Mouse (Mus musculus) midbrain, postnatal 0 days (tissue): ENCODE results near the gene Ncbp3. TPM values are rescaled to one million over a fixed set of nuclear protein-coding genes. Genes with fewer than 3 reads are reported as not detected.

Source experiments
- ATAC-seq: fragments of 200-750 bp; cut with Nextera tagmentation; 2 replicates; pipeline ENCODE4 v1.8.0; 2017; ENCODE audit warnings: moderate number of reproducible peaks, mild to moderate bottlenecking, moderate TSS enrichment, moderate library complexity; ENCODE audit not compliant: low FRiP score
- DNase-seq: peaks from one replicate; pipeline ENCODE4 v3.0.0-alpha.2; 2015; ENCODE audit warnings: low spot score
- H3K27ac ChIP-seq: fragments of 300-500 bp; sonication (generic); 2 replicates; pipeline ENCODE4 v1.5.1; 2014; ENCODE audit warnings: low read depth, mild to moderate bottlenecking, low read length, mixed read lengths
- H3K27me3 ChIP-seq: fragments of 300-500 bp; sonication (generic); 2 replicates; pipeline ENCODE4 v1.6.1; 2014; ENCODE audit warnings: low read length, control low read depth, mixed read lengths; ENCODE audit not compliant: insufficient read depth
- H3K36me3 ChIP-seq: fragments of 300-500 bp; sonication (generic); 2 replicates; pipeline ENCODE4 v1.6.1; 2014; ENCODE audit warnings: low read length, control low read depth, mixed read lengths; ENCODE audit not compliant: insufficient read depth
- H3K4me1 ChIP-seq: fragments of 300-500 bp; sonication (generic); 2 replicates; pipeline ENCODE4 v1.6.1; 2014; ENCODE audit warnings: mild to moderate bottlenecking, control low read depth, antibody characterized with exemption, low read length, mixed read lengths; ENCODE audit not compliant: insufficient read depth
- H3K4me2 ChIP-seq: fragments of 300-500 bp; sonication (generic); 2 replicates; pipeline ENCODE4 v1.6.1; 2014; ENCODE audit warnings: low read depth, mild to moderate bottlenecking, low read length, mixed read lengths; ENCODE audit not compliant: poor library complexity, severe bottlenecking
- H3K4me3 ChIP-seq: fragments of 300-500 bp; sonication (generic); 2 replicates; pipeline ENCODE4 v1.5.1; 2014; ENCODE audit warnings: low read depth, mild to moderate bottlenecking, low read length, moderate library complexity
- H3K9ac ChIP-seq: fragments of 300-500 bp; sonication (generic); replicated peaks from 2 replicates; pipeline ENCODE4 v1.6.1; 2014; ENCODE audit warnings: mild to moderate bottlenecking, low read length, moderate library complexity, mixed read lengths; ENCODE audit not compliant: poor library complexity, severe bottlenecking
- H3K9me3 ChIP-seq: fragments of 300-500 bp; sonication (generic); 2 replicates; pipeline ENCODE4 v1.6.1; 2016; ENCODE audit warnings: low read length, control low read depth
- CTCF ChIP-seq: IDR thresholded peaks from 2 replicates; pipeline ENCODE4 v1.5.1; 2016; ENCODE audit warnings: antibody characterized with exemption, mild to moderate bottlenecking
- WGBS: fragments of 180-500 bp; shearing (Covaris S2); extraction: QIAGEN DNeasy Blood & Tissue Kit; methylation state at CpG from one replicate; pipeline ENCODE4 v1.1.7; 2014; 5-methylcytosine and 5-hydroxymethylcytosine counted together
- polyA plus RNA-seq: library from polyadenylated mRNA; unstranded; fragments of >200 nt; fragmentation: Nextera tagmentation; extraction: Ambion mirVana; gene quantifications from 2 replicates; pipeline ENCODE4 v1.2.1, GENCODE M21; 2015
- total RNA-seq: library from RNA; depleted of rRNA; stranded (reverse); fragments of >200 nt; gene quantifications from 2 replicates; pipeline ENCODE4 v1.2.3, GENCODE M21; 2014

Gene Ncbp3
- total and polyA plus RNA-seq, 2 experiments from 2014 or later: 7.2 to 7.9 TPM

GRCm38 (mm10) chr11:73008826-73009225 is 38.8 kb upstream of the Ncbp3 start:
- no peak overlapping the region for H3K4me2 ChIP-seq
- WGBS: 78% methylated on average over 2 of the region's 2 CpGs
- ATAC-seq: no peak
- H3K27ac ChIP-seq: no peak overlapping the region
- H3K9ac ChIP-seq: no peak overlapping the region
- no peaks in the 10 kb centered on the region; the same call in 1 of the 2 replicates for H3K27me3 ChIP-seq
- H3K36me3 ChIP-seq: no peaks in the 10 kb centered on the region
- no peak for TF ChIP-seq CTCF
- no peak for DNase-seq
- H3K4me3 ChIP-seq: no peak overlapping the region
- no peaks in the 10 kb centered on the region for H3K9me3 ChIP-seq
- H3K4me1 ChIP-seq: no peaks in the 10 kb centered on the region

- H3K4me3 ChIP-seq: no peak overlapping the region
- no peaks in the 10 kb centered on the region for H3K36me3 ChIP-seq
- H3K27me3 ChIP-seq: no peaks in the 10 kb centered on the region; the same call in 1 of the 2 replicates
- DNase-seq (no peak), ATAC-seq (no peak)
- no peak overlapping the region for H3K27ac ChIP-seq
- no peaks in the 10 kb centered on the region for H3K4me1 ChIP-seq
- 54% methylated on average over 13 of the region's 13 CpGs for WGBS
- H3K9me3 ChIP-seq: no peaks in the 10 kb centered on the region
- H3K9ac ChIP-seq: 0 out of 2 replicates have a peak overlapping the region, but pooled peaks have one; percentile 13
- H3K4me2 ChIP-seq: no peak overlapping the region
- no peak for TF ChIP-seq CTCF
Measured at GRCm38 (mm10) chr11:73009531-73010274, 37.9 kb upstream of the Ncbp3 start.

- TF ChIP-seq CTCF: no peak
- Histone ChIP-seq H3K36me3 (no peaks in the 10 kb centered on the region), H3K27me3 (no peaks in the 10 kb centered on the region; the same call in 1 of the 2 replicates), H3K4me3 (no peak overlapping the region), H3K27ac (no peak overlapping the region), H3K9ac (no peak overlapping the region), H3K9me3 (no peaks in the 10 kb centered on the region), H3K4me1 (no peaks in the 10 kb centered on the region), H3K4me2 (no peak overlapping the region)
- WGBS: 80% methylated on average over 5 of the region's 5 CpGs
- ATAC-seq (no peak), DNase-seq (no peak)
Measured at GRCm38 (mm10) chr11:73013981-73014380, 33.6 kb upstream of the Ncbp3 start.

GRCm38 (mm10) chr11:73014831-73015344 is 32.7 kb upstream of the Ncbp3 start:
- DNase-seq: no peak
- no peak overlapping the region for H3K4me3 ChIP-seq
- TF ChIP-seq CTCF: no peak
- H3K27me3 ChIP-seq: no peaks in the 10 kb centered on the region
- no peak overlapping the region for H3K27ac ChIP-seq
- H3K4me1 ChIP-seq: peaks cover 4% of the 10 kb centered on the region; the same call in 1 of the 2 replicates
- 69% methylated on average over 4 of the region's 4 CpGs for WGBS
- ATAC-seq: no peak
- no peaks in the 10 kb centered on the region for H3K9me3 ChIP-seq
- no peaks in the 10 kb centered on the region for H3K36me3 ChIP-seq
- no peak overlapping the region for H3K9ac ChIP-seq
- H3K4me2 ChIP-seq: no peak overlapping the region

GRCm38 (mm10) chr11:73015391-73016102 is 32.0 kb upstream of the Ncbp3 start:
- Histone ChIP-seq H3K27me3 (no peaks in the 10 kb centered on the region), H3K27ac (no peak overlapping the region), H3K9ac (no peak overlapping the region), H3K4me3 (no peak overlapping the region), H3K36me3 (no peaks in the 10 kb centered on the region), H3K4me1 (peaks cover 6% of the 10 kb centered on the region; the same call in 1 of the 2 replicates), H3K4me2 (no peak overlapping the region), H3K9me3 (no peaks in the 10 kb centered on the region)
- no peak for TF ChIP-seq CTCF
- WGBS: 66% methylated on average over 5 of the region's 5 CpGs
- DNase-seq (peak; percentile 63), ATAC-seq (no peak)

GRCm38 (mm10) chr11:73016103-73016420 is 31.5 kb upstream of the Ncbp3 start:
- 69% methylated on average over 6 of the region's 6 CpGs for WGBS
- DNase-seq (no peak), ATAC-seq (no peak)
- no peaks in the 10 kb centered on the region for H3K9me3 ChIP-seq
- H3K4me1 ChIP-seq: peaks cover 6% of the 10 kb centered on the region; the same call in 1 of the 2 replicates
- TF ChIP-seq CTCF: no peak
- no peak overlapping the region for H3K27ac ChIP-seq
- no peak overlapping the region for H3K4me2 ChIP-seq
- H3K9ac ChIP-seq: no peak overlapping the region
- H3K27me3 ChIP-seq: no peaks in the 10 kb centered on the region
- H3K4me3 ChIP-seq: no peak overlapping the region
- H3K36me3 ChIP-seq: no peaks in the 10 kb centered on the region
